Mouse (Mus musculus) embryonic fibroblast, embryonic 13.5 days (primary cell): ENCODE measurements at regions not wholly inside any gene's neighbourhood (a gene's known extent, or its start where the extent isn't known, plus 50 kb on each side); places are given as distances from the start of the nearest gene placed in this dataset.

Experiments used
- CTCF ChIP-seq: IDR thresholded peaks from 2 replicates; pipeline ENCODE4 v1.5.1; 2011; ENCODE audit warnings: mild to moderate bottlenecking, control low read depth, low read length, moderate library complexity, borderline replicate concordance; ENCODE audit not compliant: insufficient read depth
- POLR2A ChIP-seq: IDR thresholded peaks from 2 replicates; pipeline ENCODE4 v1.6.1; 2011; ENCODE audit warnings: low read depth, mild to moderate bottlenecking, control low read depth, low read length, moderate library complexity

DNA sequence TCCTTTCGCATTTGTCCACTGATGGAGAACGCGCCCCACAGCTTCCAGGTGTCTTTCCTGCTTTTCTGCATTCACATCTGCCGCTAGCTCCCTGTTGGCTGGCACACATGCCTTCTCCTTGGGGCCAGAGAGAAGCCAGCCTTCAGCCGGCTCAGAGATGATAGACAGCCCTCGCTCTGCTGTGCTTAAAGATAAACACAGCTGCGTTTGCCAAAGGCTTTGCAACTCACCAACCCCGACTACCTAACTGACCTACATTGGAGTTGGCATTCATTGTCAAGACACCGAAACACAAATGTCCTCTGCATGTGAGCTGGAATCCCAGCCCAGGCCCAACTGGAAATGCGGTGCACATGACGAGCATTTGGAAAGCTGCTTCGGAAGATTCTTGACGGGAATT is 87.2 kb upstream of the Gm10234 start:
- no peak for TF ChIP-seq CTCF
- no peak for TF ChIP-seq POLR2A
